Mouse (Mus musculus): ENCODE data around the gene Nr5a2.

Nr5a2 gene

GRCm38 (mm10) chr1:136910144-136910543 is 50.1 kb downstream of the Nr5a2 start:
- DNase-seq (ENCODE audit: extremely low read depth, low read depth) = no peak

DNA sequence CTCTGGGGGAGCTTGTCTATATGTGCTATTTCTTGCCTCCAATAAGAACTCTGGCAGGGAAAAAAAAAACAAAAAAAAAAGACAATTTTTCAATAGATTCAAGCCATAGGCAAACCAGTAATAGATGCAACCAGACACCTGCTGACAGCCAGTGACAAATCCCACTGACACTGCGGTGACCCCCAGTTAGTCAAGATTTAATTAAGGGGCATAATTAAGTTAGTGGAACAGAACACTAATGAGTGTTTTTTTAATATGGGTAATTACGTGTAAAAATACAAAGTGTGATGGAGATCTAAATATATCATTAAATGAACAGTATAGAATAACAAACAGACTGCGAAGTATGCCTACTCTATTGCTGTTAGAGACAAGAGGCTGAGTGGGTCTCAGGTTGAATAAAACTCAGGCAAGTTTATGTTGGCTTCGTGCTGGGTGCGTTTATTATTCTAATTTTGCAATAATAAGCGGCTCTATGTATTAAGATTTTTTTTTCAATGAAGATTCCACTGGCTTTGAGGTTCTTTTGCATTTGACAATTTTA is 50.7 kb downstream of the Nr5a2 start:
- DNase-seq (ENCODE audit: extremely low read depth, low read depth) = no peak

DNA sequence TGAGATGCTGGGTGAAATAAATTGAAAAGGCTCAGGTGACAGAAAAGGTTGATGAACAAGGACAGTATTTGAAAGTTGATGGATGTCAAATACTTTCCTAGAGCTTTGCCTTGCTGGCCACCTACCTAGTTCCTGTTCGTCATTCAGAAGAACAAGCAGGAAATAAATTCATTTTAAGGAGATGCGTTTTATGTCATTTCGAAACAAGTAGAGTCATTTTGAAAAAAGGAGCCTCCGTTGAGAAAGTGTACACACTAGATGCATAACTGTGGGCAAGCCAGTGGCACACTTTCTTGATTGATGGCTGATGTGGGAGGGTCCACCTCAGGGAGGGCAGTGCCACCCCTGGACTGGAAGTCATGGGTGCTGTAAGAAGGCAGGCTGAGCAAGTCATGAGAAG is 62.1 kb downstream of the Nr5a2 start:
- DNase-seq (ENCODE audit: extremely low read depth, low read depth) = no peak

DNA sequence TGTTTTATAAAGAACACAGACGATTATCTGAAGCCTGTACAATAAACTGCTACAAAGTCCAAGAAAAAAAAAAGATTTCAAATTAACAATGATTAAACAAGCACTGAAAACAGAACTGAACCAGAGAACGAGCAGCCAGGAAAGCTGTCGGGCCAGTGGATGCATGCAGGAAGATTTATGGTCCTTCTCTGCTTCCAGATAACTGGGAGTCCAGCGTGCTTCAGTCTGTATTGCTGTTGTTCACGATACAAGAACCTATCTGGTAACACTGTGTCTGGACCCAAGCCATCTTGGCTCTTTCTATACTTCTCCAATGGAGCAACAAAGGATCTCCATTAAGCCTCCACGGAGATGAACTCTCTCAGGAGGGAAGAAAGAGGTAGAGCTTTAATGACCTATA is 63.9 kb downstream of the Nr5a2 start:
- DNase-seq (ENCODE audit: extremely low read depth, low read depth) = no peak

GRCm38 (mm10) chr1:136895877-136896276 is 64.4 kb downstream of the Nr5a2 start:
- DNase-seq (ENCODE audit: extremely low read depth, low read depth) = no peak

DNA sequence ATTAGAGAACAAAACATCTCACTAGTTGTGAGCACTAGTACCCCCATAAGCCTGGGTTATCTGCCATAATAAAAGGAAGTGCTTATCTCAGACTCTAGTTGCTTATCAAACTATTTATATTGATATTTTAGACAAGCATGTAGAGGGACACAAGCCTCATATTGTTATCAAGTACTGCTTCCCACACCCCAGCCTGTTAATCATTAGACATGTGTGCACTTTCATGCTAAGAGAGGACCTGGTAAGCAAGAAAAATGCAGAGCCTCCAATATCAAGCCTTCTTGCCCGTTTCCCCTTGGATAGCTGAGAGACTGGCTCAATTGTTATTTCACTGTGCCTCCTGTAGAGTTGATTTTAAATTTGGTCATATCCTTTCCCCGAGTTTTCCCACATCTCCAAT is 65.5 kb downstream of the Nr5a2 start:
- no peak for DNase-seq (ENCODE audit: extremely low read depth, low read depth)

DNA sequence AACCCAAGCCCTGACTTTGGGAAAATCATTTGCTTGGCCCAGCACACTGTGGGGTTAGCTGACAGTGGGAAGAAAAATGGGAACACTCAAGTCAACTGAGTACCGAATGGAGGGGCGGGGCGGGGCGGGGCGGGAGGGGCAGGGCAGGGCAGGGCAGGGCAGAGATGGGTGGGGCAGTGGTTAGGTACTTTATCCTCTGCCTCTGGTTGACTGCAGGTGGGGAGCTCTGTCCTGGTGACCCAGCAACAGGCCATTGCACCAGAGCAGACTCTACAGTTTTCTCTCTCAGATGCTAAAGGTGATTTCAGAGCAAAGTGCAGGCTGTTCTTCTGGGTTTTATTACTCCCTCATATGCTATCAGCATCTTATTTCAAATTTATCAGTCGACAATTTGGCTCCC is 67.1 kb downstream of the Nr5a2 start:
- no peak for DNase-seq (ENCODE audit: extremely low read depth, low read depth)

DNA sequence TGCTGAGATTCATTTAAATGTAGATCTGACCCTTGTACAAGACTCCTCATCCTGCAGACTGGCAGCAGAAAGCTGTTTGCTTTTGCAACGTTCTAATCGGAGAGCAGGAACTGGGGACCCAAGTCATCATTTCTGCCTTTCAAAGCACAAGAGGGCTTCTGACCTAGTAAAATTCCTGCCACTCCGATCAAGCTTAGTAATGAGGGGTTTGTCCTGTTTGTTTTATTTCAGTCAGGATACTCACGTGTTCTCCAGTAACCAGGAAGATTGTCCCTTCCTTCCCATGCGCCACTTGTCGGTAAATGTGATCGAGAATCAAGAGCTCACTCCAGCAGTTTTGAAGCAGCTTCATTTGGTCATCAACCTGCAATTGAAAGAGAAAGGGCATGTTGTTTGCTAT is 69.8 kb downstream of the Nr5a2 start:
- no peak for DNase-seq (ENCODE audit: extremely low read depth, low read depth)

- no peak for DNase-seq (ENCODE audit: extremely low read depth, low read depth)
These were observed 71.5 kb downstream of the Nr5a2 start for GRCm38 (mm10) chr1:136888704-136889103.

GRCm38 (mm10) chr1:136886678-136887077 is 73.6 kb downstream of the Nr5a2 start:
- no peak for DNase-seq (ENCODE audit: extremely low read depth, low read depth)

DNA sequence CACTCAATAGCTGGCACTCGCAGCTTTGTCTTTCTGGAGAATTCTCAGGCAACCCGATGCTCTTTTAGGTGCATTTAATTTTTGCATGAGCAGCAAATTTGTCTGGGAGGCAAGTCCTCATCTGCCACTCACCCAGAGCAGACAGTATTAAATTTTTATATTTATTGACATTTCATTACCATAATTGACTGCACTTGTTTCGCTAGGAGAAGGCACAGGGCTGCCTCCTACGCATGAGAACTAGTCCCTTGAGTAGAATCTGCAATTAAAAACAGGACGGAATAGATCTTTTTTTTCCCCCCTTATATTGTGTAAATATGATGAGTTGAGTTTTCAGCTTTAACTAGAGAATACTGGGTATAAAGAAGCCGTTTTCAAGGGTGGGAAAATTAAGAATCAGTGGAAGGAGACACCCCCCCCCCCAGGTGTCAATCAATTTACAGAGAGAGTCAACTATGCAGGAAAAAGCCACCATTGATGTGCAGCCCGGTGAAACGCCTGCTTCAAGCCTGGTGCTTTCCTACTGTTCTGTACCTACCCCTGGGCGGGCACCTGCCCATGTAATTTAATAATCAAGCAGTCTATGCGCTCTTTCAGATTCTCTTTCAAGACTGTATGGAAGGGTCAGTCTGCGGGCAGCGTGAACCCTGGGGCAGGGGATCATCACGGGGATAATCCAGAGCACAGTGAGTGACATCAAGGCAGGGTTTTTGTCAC is 76.6 kb downstream of the Nr5a2 start:
- no peak for DNase-seq (ENCODE audit: extremely low read depth, low read depth)

GRCm38 (mm10) chr1:136880260-136880659 is 80.0 kb downstream of the Nr5a2 start:
- DNase-seq (ENCODE audit: extremely low read depth, low read depth) = no peak

DNA sequence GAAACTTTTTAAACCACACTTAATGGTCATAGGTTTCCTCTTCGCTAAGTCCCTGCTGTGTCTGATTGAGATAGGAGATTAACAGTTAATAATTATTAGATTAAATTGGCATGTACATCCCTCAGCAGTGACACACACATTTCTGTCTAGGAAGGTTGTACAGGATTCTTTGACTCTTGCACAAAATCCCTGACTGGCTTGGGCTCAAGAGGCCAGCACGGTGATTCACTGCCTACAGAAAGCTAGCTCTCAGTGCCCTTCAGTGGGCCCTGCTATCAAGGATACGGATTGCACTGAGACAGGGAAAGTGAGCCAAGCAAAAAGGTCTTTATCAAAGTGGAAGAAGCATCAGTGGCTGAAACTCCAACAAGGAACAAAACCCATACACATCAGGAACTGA is 85.2 kb downstream of the Nr5a2 start:
- no peak for DNase-seq (ENCODE audit: extremely low read depth, low read depth)

DNA sequence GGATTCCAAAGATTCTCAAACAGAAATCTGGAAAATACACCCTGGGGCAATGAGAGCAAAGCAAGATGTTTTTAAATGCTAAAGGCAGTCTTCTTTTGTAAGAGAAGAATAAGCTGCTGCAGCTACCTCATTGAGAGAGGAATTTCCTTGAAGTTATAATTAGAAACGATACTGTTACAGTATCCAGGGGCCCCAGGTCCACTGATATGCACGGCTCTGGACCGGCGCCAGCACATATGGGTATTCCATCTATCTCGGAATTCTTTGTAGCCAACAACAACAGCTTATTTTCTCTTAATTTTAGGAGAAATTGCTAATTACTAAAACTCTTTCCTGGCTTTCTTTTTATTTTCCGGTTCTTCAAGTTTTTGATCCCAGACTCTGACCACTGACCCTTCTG is 91.3 kb downstream of the Nr5a2 start:
- no peak for DNase-seq (ENCODE audit: extremely low read depth, low read depth)

DNA sequence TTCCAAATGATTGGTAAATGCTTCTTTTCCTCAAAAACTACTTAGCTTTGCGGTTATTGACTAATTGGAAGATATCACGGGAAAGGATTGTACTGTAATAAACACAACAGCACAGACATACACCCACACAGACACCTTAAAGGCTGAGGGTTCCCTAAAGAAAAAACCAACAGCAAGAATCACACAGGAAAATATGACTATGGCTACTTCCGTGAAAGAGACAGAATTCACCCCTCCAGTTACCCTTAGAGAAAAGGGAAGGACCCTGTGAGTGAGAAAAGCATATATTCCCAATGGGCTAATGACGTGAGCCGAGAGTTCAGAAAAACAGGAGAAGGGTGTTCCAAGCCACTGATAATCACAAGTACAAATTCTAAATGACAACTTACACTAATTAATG is 92.0 kb downstream of the Nr5a2 start:
- DNase-seq (ENCODE audit: extremely low read depth, low read depth) = no peak

- DNase-seq (ENCODE audit: extremely low read depth, low read depth) = no peak
These were observed 93.7 kb downstream of the Nr5a2 start for GRCm38 (mm10) chr1:136866481-136867092.

DNA sequence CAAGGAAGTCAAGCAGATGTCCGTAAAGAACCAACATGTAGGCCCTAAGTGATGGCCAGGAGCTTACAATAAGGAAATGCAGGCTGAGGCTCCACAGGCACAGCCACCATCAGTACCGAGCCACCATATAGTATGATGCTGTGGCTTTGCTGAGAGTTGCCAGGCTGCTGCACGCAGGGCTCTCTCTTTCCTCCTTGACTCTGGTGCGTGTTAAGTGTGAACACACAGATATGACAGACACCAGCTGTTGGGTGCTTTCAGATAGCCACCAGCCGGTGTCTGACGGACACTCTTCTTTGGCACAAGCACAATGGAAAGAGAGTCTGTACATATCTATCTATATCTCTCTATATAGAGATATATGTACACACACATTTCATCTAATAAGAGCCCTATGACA is 97.0 kb downstream of the Nr5a2 start:
- DNase-seq (ENCODE audit: extremely low read depth, low read depth) = no peak

DNA sequence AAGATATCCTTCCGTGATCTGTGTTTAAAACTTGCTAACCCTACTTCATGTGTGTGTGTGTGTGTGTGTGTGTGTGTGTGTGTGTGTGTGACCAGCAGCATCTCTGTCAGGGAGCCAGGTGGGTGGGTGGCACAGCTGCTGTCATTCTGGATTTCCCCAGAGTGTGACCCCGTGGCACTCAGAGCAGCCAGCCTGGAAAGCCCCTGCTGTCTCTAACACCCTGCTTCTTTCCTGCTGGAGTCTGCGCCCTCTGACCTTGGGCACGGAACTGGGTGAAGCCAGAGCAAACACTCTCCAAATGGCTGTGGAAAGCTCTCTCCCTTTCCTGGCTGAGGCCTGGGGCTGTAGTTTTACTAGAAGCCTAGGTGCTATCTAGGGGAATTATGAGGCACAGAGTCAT is 100.8 kb downstream of the Nr5a2 start:
- no peak for DNase-seq (ENCODE audit: extremely low read depth, low read depth)

DNA sequence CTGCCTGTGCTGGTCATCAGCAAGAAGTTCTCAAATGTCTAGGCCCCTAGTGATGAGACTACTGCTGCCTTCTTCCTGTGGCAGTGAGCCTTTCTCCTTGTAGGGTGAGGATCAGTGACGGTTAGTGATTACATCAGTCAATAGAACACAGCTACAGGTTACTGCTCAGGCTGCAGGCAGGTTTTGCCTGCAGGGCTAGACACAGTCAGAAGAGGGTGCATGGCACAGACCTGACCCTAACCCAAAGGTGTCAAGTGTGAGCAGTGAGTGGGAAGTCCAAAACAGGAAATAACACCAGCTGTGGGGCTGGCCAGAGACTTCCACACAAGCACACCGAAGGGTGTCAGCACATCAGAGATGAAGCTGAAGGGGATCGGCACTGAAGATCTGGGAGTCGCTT is 101.5 kb downstream of the Nr5a2 start:
- DNase-seq (ENCODE audit: extremely low read depth, low read depth) = no peak

GRCm38 (mm10) chr1:136856104-136856503 is 104.1 kb downstream of the Nr5a2 start:
- peak; percentile 11 for DNase-seq (ENCODE audit: extremely low read depth, low read depth)

GRCm38 (mm10) chr1:136848791-136849190 is 111.5 kb downstream of the Nr5a2 start:
- DNase-seq (ENCODE audit: extremely low read depth, low read depth) = no peak

GRCm38 (mm10) chr1:136846081-136846480 is 114.2 kb downstream of the Nr5a2 start:
- DNase-seq (ENCODE audit: extremely low read depth, low read depth) = no peak

- DNase-seq (ENCODE audit: extremely low read depth, low read depth) = no peak
These were observed 114.9 kb downstream of the Nr5a2 start for GRCm38 (mm10) chr1:136845341-136845740.

Data from MEL-GATA-1-ER (cell line).